9 mouse cellular contexts compared by ENCODE assay signal in the genomic region with DNA sequence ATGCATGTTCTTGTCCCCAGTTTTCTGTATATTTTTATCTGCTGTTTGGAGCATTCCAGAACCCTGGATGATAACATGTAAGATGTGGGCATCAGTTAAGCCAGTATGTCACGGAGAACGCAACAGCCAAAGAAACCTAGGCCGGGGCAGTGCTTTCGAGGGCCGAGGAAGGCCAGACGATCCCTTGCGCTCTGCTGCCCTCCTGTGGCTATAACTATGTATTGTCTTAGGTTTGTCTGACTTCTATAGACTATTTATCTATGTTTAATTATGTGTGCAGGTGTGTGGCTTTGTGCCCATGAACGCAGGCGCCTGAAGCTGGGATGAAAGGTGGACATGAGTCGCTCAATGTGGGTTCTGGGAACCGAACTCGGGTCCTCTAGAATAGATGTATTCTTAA. TPM values are rescaled to one million over a fixed set of nuclear protein-coding genes. Genes with fewer than 3 reads are reported as not detected.
DNase-seq lines count a peak whose midpoint lies in the region; ATAC-seq and TF ChIP-seq lines count a peak whose summit lies in the region.
"Had no signal": no experiment of that assay in that cellular context is flagged by ENCODE, and none has a peak within 500 bp of the region (broad histone marks: within the 10 kb centered on the region; RNA-seq: fewer than 3 reads in every experiment).

No protein-coding gene starts in this region.

- peaks cover 29% of the 10 kb centered on the region for H3K4me1 ChIP-seq in heart, embryonic 10.5 days
- peaks cover 45% of the 10 kb centered on the region for H3K4me1 ChIP-seq in G1E (ENCODE audit: insufficient read depth, low read depth, low read length)

- no peak overlapping the region for H3K4me3 ChIP-seq in heart, embryonic 10.5 days
- H3K4me3 ChIP-seq in G1E (ENCODE audit: low read depth, low read length): no peak overlapping the region
- H3K4me3 ChIP-seq: liver, embryonic 15.5 days had no signal

- WGBS in heart, embryonic 10.5 days: 4% methylated on average over 12 of the region's 12 CpGs

- no peak overlapping the region for H3K27ac ChIP-seq in heart, embryonic 10.5 days
- H3K27ac ChIP-seq: liver, embryonic 15.5 days had no signal

- peak; percentile 74 to 86 for DNase-seq in heart, adult 18-20 months
- no peak for DNase-seq in heart, embryonic 10.5 days (ENCODE audit: low spot score)
- DNase-seq in G1E (ENCODE audit: low spot score): peak; percentile 34
- DNase-seq in cerebellum, adult 18-20 months: peak; percentile 78 to 86
- peak; percentile 70 to 77 for DNase-seq in frontal cortex, postnatal 36 days (ENCODE audit: low spot score in 2 of 2)
- peak; percentile 65 to 79 for DNase-seq in kidney, postnatal 25 days
- peak; percentile 78 for DNase-seq in lung, postnatal 25 days (ENCODE audit: low spot score)
- DNase-seq in right cerebral cortex, postnatal 4 days: peak; percentile 74

- TF ChIP-seq CTCF in G1E (IDR thresholded peaks at IDR 0.05; ENCODE audit: low read depth, low read length): peak; percentile 56

- H3K27me3 ChIP-seq in heart, embryonic 10.5 days (ENCODE audit: insufficient read depth, poor library complexity, severe bottlenecking): peaks cover 25% of the 10 kb centered on the region
- peaks cover 10% of the 10 kb centered on the region; the same call in 1 of the 2 replicates for H3K27me3 ChIP-seq in G1E (ENCODE audit: insufficient read depth, low read length)

- peaks cover 4% of the 10 kb centered on the region; the same call in 1 of the 2 replicates for H3K36me3 ChIP-seq in heart, embryonic 10.5 days
- no peaks in the 10 kb centered on the region for H3K36me3 ChIP-seq in G1E (replicated peaks)
- H3K36me3 ChIP-seq: liver, embryonic 15.5 days had no signal

- 0 out of 2 replicates have a peak, but pooled peaks have one; percentile 9 for ATAC-seq in G1E (ENCODE audit: extremely low read depth, insufficient number of reproducible peaks, low FRiP score, poor library complexity, severe bottlenecking)

- no peaks in the 10 kb centered on the region for H3K9me3 ChIP-seq in heart, embryonic 10.5 days
- no peaks in the 10 kb centered on the region for H3K9me3 ChIP-seq in G1E (replicated peaks)
- H3K9me3 ChIP-seq: liver, embryonic 15.5 days had no signal

RNA-seq across cellular contexts. Expression of gene Rnasel, which starts 2.5 kb away (rescaled TPM):
- total RNA-seq in heart, adult 18-20 months (2021): 1 to 10 TPM; 2.8 to 5.0 TPM
- 4.4 and 6.8 TPM in 2 replicates for polyA plus RNA-seq in heart, embryonic 10.5 days (2016; fragmentation: Nextera tagmentation; extraction: Ambion mirVana)
- 99.4 and 144 TPM in 2 replicates for total RNA-seq in G1E (2014; fragmentation: Nextera tagmentation)
- total RNA-seq in G1E (2017): 113 and 118 TPM in 2 replicates
- 4.6 and 4.8 TPM in 2 replicates for polyA plus RNA-seq in G1E (2012)

RNA-seq across cellular contexts. Expression of gene Rgs16, which starts 6.6 kb away (rescaled TPM):
- 1 to 10 TPM; 1.2 to 1.5 TPM for total RNA-seq in heart, adult 18-20 months (2021)
- polyA plus RNA-seq in heart, embryonic 10.5 days (2016; fragmentation: Nextera tagmentation; extraction: Ambion mirVana): 2.6 and 2.9 TPM in 2 replicates
- total RNA-seq in G1E (2014; fragmentation: Nextera tagmentation) (not detected in 2 replicates), G1E (2017) (not detected in 2 replicates)
- polyA plus RNA-seq in G1E (2012): not detected in 2 replicates

Comparison
In these comparisons a context has a peak if more than half of its experiments do, and no peak if none do; other contexts are left out.
1. RNA of gene Rnasel, which starts 2.5 kb away (total RNA-seq): 99.4 to 144 TPM in G1E; 2.8 to 5.0 TPM in heart, adult 18-20 months; every median in the first group is over 10 times any median in the second.